Mouse (Mus musculus): ENCODE data around the gene Mthfsd. TPM values are rescaled to one million over a fixed set of nuclear protein-coding genes. Genes with fewer than 3 reads are reported as not detected.

The Mthfsd gene
- polyA plus RNA-seq, 1 experiment, result 63.3 TPM

- Histone ChIP-seq H3K4me1 (ENCODE audit: control insufficient read depth, insufficient read depth, low read length) (peaks cover 3% of the 10 kb centered on the region), H3K27ac (ENCODE audit: insufficient read depth, low read length) (0 out of 2 replicates have a peak overlapping the region, but pooled peaks have one; percentile 6), H3K4me3 (ENCODE audit: insufficient read depth, low read length) (no peak overlapping the region)
- no peak for TF ChIP-seq POLR2A (IDR thresholded peaks at IDR 0.05; ENCODE audit: low read depth, low read length)
Observed at GRCm38 (mm10) chr8:121123113-121123512, 14.9 kb upstream of the Mthfsd start.

DNA sequence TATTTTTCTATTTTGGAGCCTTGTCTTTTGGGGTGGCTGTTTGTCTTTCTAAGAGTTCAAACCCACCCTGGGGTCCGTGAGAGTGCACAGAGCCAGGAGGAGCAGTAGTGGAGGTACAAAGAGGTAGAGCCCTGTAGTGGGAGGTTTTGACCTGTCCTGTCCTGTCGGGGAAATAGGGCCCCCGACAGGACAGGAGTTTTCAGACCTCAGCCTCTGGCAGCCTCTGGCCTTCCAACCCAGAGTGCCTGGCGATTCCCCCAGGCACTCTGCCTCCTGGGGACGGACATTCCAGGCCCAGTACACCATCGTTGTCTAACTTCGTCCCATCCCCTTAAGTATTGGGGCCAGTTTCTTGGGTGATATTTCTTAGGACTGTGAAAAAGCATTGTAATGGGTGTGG lies 14.2 kb upstream of the Mthfsd start:
- no peak for TF ChIP-seq CTCF (IDR thresholded peaks at IDR 0.05; ENCODE audit: borderline replicate concordance, insufficient read depth, low read length)
- no peak for TF ChIP-seq POLR2A (IDR thresholded peaks at IDR 0.05; ENCODE audit: low read depth, low read length)
- peaks cover 3% of the 10 kb centered on the region for H3K4me1 ChIP-seq (ENCODE audit: control insufficient read depth, insufficient read depth, low read length)
- H3K27ac ChIP-seq (ENCODE audit: insufficient read depth, low read length), result peak overlapping the region; percentile 16; the same call in 1 of the 2 replicates
- no peak overlapping the region for H3K4me3 ChIP-seq (ENCODE audit: insufficient read depth, low read length)

DNA sequence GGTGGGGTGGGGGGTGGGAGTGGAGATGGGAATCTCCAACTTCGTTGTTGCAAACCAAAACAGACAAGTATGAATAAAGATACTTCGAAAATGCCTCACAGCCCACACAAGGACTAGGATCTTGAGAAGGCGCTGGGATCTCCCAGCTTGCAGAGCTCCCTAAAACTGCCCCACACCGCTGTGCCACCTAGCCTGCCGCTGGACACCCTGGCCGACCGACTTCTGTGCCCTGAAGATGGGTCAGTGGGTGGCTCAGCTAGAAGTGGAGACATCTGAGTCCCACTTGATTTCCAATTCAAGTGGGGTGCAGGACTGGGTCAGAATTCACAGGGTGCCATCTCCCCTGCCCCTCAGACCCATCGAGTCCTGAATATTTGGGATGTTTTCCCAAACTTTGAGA lies 13.5 kb upstream of the Mthfsd start:
- Histone ChIP-seq H3K27ac (ENCODE audit: insufficient read depth, low read length) (peak overlapping the region; percentile 34), H3K4me3 (ENCODE audit: insufficient read depth, low read length) (no peak overlapping the region), H3K4me1 (ENCODE audit: control insufficient read depth, insufficient read depth, low read length) (peaks cover 3% of the 10 kb centered on the region)
- TF ChIP-seq CTCF (IDR thresholded peaks at IDR 0.05; ENCODE audit: borderline replicate concordance, insufficient read depth, low read length) (no peak), POLR2A (IDR thresholded peaks at IDR 0.05; ENCODE audit: low read depth, low read length) (no peak)

DNA sequence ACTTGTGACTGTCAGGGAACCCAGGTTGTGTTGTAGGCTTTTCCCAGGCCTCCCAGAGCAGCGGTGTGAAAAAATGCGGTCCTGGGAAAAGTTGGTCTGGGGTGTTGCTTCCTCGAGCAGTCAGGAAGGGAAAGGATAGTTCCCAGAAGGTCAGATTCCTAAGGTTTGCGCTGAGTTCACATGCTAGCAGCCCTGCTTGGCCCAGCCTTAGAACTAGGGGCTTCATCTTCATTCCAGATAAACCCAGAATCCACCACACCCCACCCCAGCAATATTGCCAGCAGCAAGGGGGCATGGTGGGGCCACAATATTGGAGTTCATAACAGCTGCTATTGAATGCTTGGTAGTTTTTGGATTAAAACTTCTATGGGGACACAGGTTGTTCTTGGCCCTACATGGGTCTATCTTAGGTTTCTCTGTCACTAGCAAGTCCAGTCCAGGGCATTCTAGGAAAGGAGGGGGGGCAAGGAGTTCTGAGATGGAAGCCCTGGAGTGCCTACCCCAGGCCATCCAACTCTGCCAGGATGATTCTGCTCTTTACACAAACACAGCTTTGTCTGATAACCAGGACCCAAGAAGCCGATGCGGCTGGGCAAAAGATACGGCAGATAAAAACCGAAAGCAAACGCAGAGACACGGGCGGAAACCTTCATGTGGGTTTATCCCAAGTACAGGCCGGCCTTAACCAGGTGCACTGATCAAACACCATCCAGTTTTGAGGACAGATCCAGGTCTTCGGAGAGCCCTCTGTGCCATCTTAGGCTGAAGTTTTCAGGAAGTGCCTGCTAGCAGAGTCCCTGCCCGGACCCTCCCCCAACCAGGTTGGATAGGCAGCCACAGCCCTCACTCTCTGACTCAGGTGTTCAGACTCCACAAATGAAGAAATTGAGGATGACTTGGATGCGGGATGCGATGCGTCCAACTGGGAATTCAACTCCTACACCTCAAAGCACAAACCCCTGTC lies 12.5 kb upstream of the Mthfsd start:
- Histone ChIP-seq H3K4me3 (ENCODE audit: insufficient read depth, low read length) (peak overlapping the region; percentile 83), H3K27ac (ENCODE audit: insufficient read depth, low read length) (peak overlapping the region; percentile 53), H3K4me1 (ENCODE audit: control insufficient read depth, insufficient read depth, low read length) (peaks cover 3% of the 10 kb centered on the region)
- TF ChIP-seq CTCF (IDR thresholded peaks at IDR 0.05; ENCODE audit: borderline replicate concordance, insufficient read depth, low read length), result no peak
- no peak for TF ChIP-seq POLR2A (IDR thresholded peaks at IDR 0.05; ENCODE audit: low read depth, low read length)

GRCm38 (mm10) chr8:121119635-121120455 lies 11.7 kb upstream of the Mthfsd start:
- H3K27ac ChIP-seq (ENCODE audit: insufficient read depth, low read length), result peak overlapping the region; percentile 53
- TF ChIP-seq CTCF (IDR thresholded peaks at IDR 0.05; ENCODE audit: borderline replicate concordance, insufficient read depth, low read length), result no peak
- no peak for TF ChIP-seq POLR2A (IDR thresholded peaks at IDR 0.05; ENCODE audit: low read depth, low read length)
- H3K4me1 ChIP-seq (ENCODE audit: control insufficient read depth, insufficient read depth, low read length), result peaks cover 3% of the 10 kb centered on the region
- peak overlapping the region; percentile 83 for H3K4me3 ChIP-seq (ENCODE audit: insufficient read depth, low read length)

- Histone ChIP-seq H3K4me1 (ENCODE audit: control insufficient read depth, insufficient read depth, low read length) (peaks cover 3% of the 10 kb centered on the region; the same call in 1 of the 2 replicates), H3K4me3 (ENCODE audit: insufficient read depth, low read length) (peak overlapping the region; percentile 83), H3K27ac (ENCODE audit: insufficient read depth, low read length) (peak overlapping the region; percentile 14; the same call in 1 of the 2 replicates)
- no peak for TF ChIP-seq POLR2A (IDR thresholded peaks at IDR 0.05; ENCODE audit: low read depth, low read length)
- TF ChIP-seq CTCF (IDR thresholded peaks at IDR 0.05; ENCODE audit: borderline replicate concordance, insufficient read depth, low read length), result no peak
Observed at GRCm38 (mm10) chr8:121118634-121119420, 10.6 kb upstream of the Mthfsd start.

DNA sequence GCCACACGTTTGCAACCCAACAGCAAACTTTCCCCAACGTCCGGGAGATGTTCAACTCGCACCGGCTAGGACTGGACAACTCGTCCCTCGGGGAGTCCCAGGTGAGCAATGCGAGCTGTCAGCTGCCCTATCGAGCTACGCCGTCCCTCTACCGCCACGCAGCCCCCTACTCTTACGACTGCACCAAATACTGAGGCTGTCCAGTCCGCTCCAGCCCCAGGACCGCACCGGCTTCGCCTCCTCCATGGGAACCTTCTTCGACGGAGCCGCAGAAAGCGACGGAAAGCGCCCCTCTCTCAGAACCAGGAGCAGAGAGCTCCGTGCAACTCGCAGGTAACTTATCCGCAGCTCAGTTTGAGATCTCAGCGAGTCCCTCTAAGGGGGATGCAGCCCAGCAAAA lies 9.7 kb upstream of the Mthfsd start:
- H3K27ac ChIP-seq (ENCODE audit: insufficient read depth, low read length), result peak overlapping the region; percentile 47
- H3K4me3 ChIP-seq (ENCODE audit: insufficient read depth, low read length), result peak overlapping the region; percentile 83
- TF ChIP-seq POLR2A (IDR thresholded peaks at IDR 0.05; ENCODE audit: low read depth, low read length) (no peak), CTCF (IDR thresholded peaks at IDR 0.05; ENCODE audit: borderline replicate concordance, insufficient read depth, low read length) (no peak)
- peaks cover under 1% of the 10 kb centered on the region; the same call in 1 of the 2 replicates for H3K4me1 ChIP-seq (ENCODE audit: control insufficient read depth, insufficient read depth, low read length)

DNA sequence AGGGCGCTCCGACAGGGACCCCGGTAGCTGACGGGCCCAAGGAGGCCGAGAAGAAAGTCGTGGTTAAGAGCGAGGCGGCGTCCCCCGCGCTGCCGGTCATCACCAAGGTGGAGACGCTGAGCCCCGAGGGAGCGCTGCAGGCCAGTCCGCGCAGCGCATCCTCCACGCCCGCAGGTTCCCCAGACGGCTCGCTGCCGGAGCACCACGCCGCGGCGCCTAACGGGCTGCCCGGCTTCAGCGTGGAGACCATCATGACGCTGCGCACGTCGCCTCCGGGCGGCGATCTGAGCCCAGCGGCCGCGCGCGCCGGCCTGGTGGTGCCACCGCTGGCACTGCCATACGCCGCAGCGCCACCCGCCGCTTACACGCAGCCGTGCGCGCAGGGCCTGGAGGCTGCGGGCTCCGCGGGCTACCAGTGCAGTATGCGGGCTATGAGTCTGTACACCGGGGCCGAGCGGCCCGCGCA lies 9.0 kb upstream of the Mthfsd start:
- Histone ChIP-seq H3K4me3 (ENCODE audit: insufficient read depth, low read length) (peak overlapping the region; percentile 83), H3K4me1 (ENCODE audit: control insufficient read depth, insufficient read depth, low read length) (no peaks in the 10 kb centered on the region; the same call in 1 of the 2 replicates), H3K27ac (ENCODE audit: insufficient read depth, low read length) (peak overlapping the region; percentile 91)
- TF ChIP-seq POLR2A (IDR thresholded peaks at IDR 0.05; ENCODE audit: low read depth, low read length) (no peak), CTCF (IDR thresholded peaks at IDR 0.05; ENCODE audit: borderline replicate concordance, insufficient read depth, low read length) (no peak)
